Mouse (Mus musculus): ENCODE data around the gene Gm42715.

DNA sequence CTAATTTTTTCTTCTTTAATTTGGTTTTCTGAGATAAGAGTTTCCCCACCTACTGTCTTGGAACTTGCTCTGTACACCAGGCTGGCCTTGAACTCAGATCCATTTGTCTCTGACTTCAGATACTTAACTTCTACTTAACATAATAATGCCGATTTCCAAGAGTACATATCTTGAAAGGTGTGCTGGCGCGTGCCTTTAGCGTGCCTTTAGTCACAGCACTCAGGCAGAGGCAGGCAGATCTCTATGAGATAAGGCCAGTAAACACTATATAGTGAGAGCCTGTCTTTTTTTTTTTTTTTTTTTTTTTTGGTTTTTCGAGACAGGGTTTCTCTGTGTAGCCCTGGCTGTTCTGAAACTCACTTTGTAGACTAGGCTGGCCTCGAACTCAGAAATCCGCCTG lies 3.0 kb upstream of the Gm42715 start:
- no peak for TF ChIP-seq CTCF (conservative IDR thresholded peaks at IDR 0.05; ENCODE audit: insufficient read depth, insufficient read length, low read depth, low read length)
- no peak for TF ChIP-seq POLR2A (IDR thresholded peaks at IDR 0.05; ENCODE audit: low read depth, low read length)

Data from kidney, adult 2 months (tissue).